ENCODE assay signal across 16 mouse cellular contexts in genomic region chr12:83947260-83947811, GRCm38 (mm10). TPM values are rescaled to one million over a fixed set of nuclear protein-coding genes. Genes with fewer than 3 reads are reported as not detected.
DNase-seq lines count a peak whose midpoint lies in the region; ATAC-seq and TF ChIP-seq lines count a peak whose summit lies in the region.
"Had no signal": no experiment of that assay in that cellular context is flagged by ENCODE, and none has a peak within 500 bp of the region (broad histone marks: within the 10 kb centered on the region; RNA-seq: fewer than 3 reads in every experiment).

No protein-coding gene starts in this region.

- peak overlapping the region; percentile 12 for H3K27ac ChIP-seq in gastrocnemius, adult 2 months
- H3K27ac ChIP-seq in left cerebral cortex, adult 2 months = peak overlapping the region; percentile 3; the same call in 1 of the 2 replicates
- 0 out of 2 replicates have a peak overlapping the region, but pooled peaks have one; percentile 28 for H3K27ac ChIP-seq in liver, embryonic 11.5 days (ENCODE audit: low read depth, low read length)
- no peak overlapping the region for H3K27ac ChIP-seq in midbrain, embryonic 10.5 days (replicated peaks)
- H3K27ac ChIP-seq: layer of hippocampus, adult 2 months had no signal

- TF ChIP-seq CTCF in gastrocnemius, adult 2 months (IDR thresholded peaks at IDR 0.05) = no peak
- no peak for TF ChIP-seq CTCF in left cerebral cortex, adult 2 months (IDR thresholded peaks at IDR 0.05)

- no peak for DNase-seq in gastrocnemius, adult 2 months
- no peak for DNase-seq in gastrocnemius, postnatal 14 days
- DNase-seq in left cerebral cortex, adult 2 months (ENCODE audit: extremely low spot score in 1 of 2, low spot score in 2 of 2) = no peak
- no peak for DNase-seq in left cerebral cortex, adult 18-20 months (ENCODE audit: low spot score in 2 of 2)
- no peak for DNase-seq in liver, embryonic 11.5 days (ENCODE audit: low spot score)
- peak; percentile 81 for DNase-seq in lung, postnatal 36 days
- DNase-seq in midbrain, embryonic 10.5 days (ENCODE audit: low spot score) = no peak
- DNase-seq in yolk sac, embryonic 10.5 days (ENCODE audit: low spot score) = no peak
- DNase-seq: adrenal gland, postnatal 14 days; cerebellum, adult 18-20 months; embryo, embryonic 11 days; right cerebral cortex, postnatal 14 days; thymus, adult 2 months had no signal

- no peaks in the 10 kb centered on the region for H3K27me3 ChIP-seq in liver, embryonic 11.5 days (replicated peaks; ENCODE audit: control insufficient read depth, insufficient read depth, low read length)
- H3K27me3 ChIP-seq in midbrain, embryonic 10.5 days (ENCODE audit: low read depth, poor library complexity, severe bottlenecking) = no peaks in the 10 kb centered on the region

- H3K4me3 ChIP-seq in gastrocnemius, adult 2 months = no peak overlapping the region
- H3K4me3 ChIP-seq in left cerebral cortex, adult 2 months = no peak overlapping the region
- H3K4me3 ChIP-seq in liver, embryonic 11.5 days (ENCODE audit: low read depth, low read length) = no peak overlapping the region
- no peak overlapping the region for H3K4me3 ChIP-seq in midbrain, embryonic 10.5 days
- H3K4me3 ChIP-seq: layer of hippocampus, adult 2 months had no signal

- ATAC-seq in liver, embryonic 11.5 days (replicated peaks; ENCODE audit: low FRiP score) = no peak

- H3K4me1 ChIP-seq in liver, embryonic 11.5 days (replicated peaks; ENCODE audit: control insufficient read depth, insufficient read depth, low read length) = peaks cover 26% of the 10 kb centered on the region
- peaks cover 25% of the 10 kb centered on the region for H3K4me1 ChIP-seq in midbrain, embryonic 10.5 days

- H3K4me2 ChIP-seq in liver, embryonic 11.5 days = peak overlapping the region; percentile 10; the same call in 1 of the 2 replicates

- intact Hi-C loops in gastrocnemius, adult 2 months (cut with DNase I) = no loop called here
- intact Hi-C loops in gastrocnemius, postnatal 14 days (cut with DNase I; ENCODE audit: low total_unique reads) = no loop called here
- intact Hi-C loops in left cerebral cortex, adult 2 months (cut with DNase I) = no loop called here

- H3K36me3 ChIP-seq in liver, embryonic 11.5 days (ENCODE audit: control insufficient read depth, insufficient read depth, low read length) = peaks cover 2% of the 10 kb centered on the region; the same call in 1 of the 2 replicates
- peaks cover 8% of the 10 kb centered on the region for H3K36me3 ChIP-seq in midbrain, embryonic 10.5 days

- no peak overlapping the region for H3K9ac ChIP-seq in liver, embryonic 11.5 days (ENCODE audit: low read depth, low read length)

- H3K9me3 ChIP-seq in liver, embryonic 11.5 days (ENCODE audit: control insufficient read depth, low read length) = no peaks in the 10 kb centered on the region
- no peaks in the 10 kb centered on the region for H3K9me3 ChIP-seq in midbrain, embryonic 10.5 days (replicated peaks)

- WGBS in liver, embryonic 11.5 days = 56% methylated on average over 8 of the region's 8 CpGs
- WGBS in midbrain, embryonic 10.5 days = 86% methylated on average over 8 of the region's 8 CpGs

RNA-seq across cellular contexts. Expression of gene Riox1, which starts 3.1 kb away (rescaled TPM):
- 1 to 10 TPM; 3.3 to 4.2 TPM for total RNA-seq in gastrocnemius, adult 2 months (2021)
- total RNA-seq in gastrocnemius, postnatal 14 days (2021) = 1 to 10 TPM; 3.3 to 3.7 TPM
- total RNA-seq in left cerebral cortex, adult 2 months (2021) = 10 to 100 TPM; 18.5 to 18.8 TPM
- 10 to 100 TPM; 18.0 to 20.1 TPM for total RNA-seq in left cerebral cortex, adult 18-20 months (2021)
- 24.7 and 25.2 TPM in 2 replicates for polyA plus RNA-seq in liver, embryonic 11.5 days (2014; fragmentation: Nextera tagmentation; extraction: Ambion mirVana)
- 13.7 and 15.5 TPM in 2 replicates for polyA plus RNA-seq in midbrain, embryonic 10.5 days (2016; fragmentation: Nextera tagmentation; extraction: Ambion mirVana)

RNA-seq across cellular contexts. Expression of gene Numb, which starts 25.6 kb away (rescaled TPM):
- total RNA-seq in gastrocnemius, adult 2 months (2021) = 10 to 100 TPM; 16.8 to 21.3 TPM
- 10 to 100 TPM; 16.4 to 16.7 TPM for total RNA-seq in gastrocnemius, postnatal 14 days (2021)
- total RNA-seq in left cerebral cortex, adult 2 months (2021) = 10 to 100 TPM; 70.0 to 81.1 TPM
- 10 to 100 TPM; 69.9 to 76.2 TPM for total RNA-seq in left cerebral cortex, adult 18-20 months (2021)
- polyA plus RNA-seq in liver, embryonic 11.5 days (2014; fragmentation: Nextera tagmentation; extraction: Ambion mirVana) = 25.2 and 26.8 TPM in 2 replicates
- polyA plus RNA-seq in midbrain, embryonic 10.5 days (2016; fragmentation: Nextera tagmentation; extraction: Ambion mirVana) = 34.3 and 37.4 TPM in 2 replicates

RNA-seq across cellular contexts. Expression of gene Heatr4, which starts 37.3 kb away (rescaled TPM):
- not detected for total RNA-seq in gastrocnemius, adult 2 months (2021)
- not detected for total RNA-seq in gastrocnemius, postnatal 14 days (2021)
- not detected for total RNA-seq in left cerebral cortex, adult 2 months (2021)
- not detected for total RNA-seq in left cerebral cortex, adult 18-20 months (2021)
- not detected in 2 replicates for polyA plus RNA-seq in liver, embryonic 11.5 days (2014; fragmentation: Nextera tagmentation; extraction: Ambion mirVana)
- polyA plus RNA-seq in midbrain, embryonic 10.5 days (2016; fragmentation: Nextera tagmentation; extraction: Ambion mirVana) = not detected in 2 replicates
- total RNA-seq: adrenal gland, postnatal 14 days; heart, adult 18-20 months; layer of hippocampus, adult 2 months; left cerebral cortex, postnatal 25 days had no signal
- polyA plus RNA-seq: thymus, adult 2 months had no signal

RNA-seq across cellular contexts. Expression of gene Acot2, which starts 40.3 kb away (rescaled TPM):
- 10 to 100 TPM; 11.7 to 22.1 TPM for total RNA-seq in gastrocnemius, adult 2 months (2021)
- 10 to 100 TPM; 12.8 to 20.2 TPM for total RNA-seq in gastrocnemius, postnatal 14 days (2021)
- 10 to 100 TPM in 1 of 2 experiments, 1 to 10 TPM in 1; 9.5 to 10.4 TPM for total RNA-seq in left cerebral cortex, adult 2 months (2021)
- 10 to 100 TPM in 1 of 2 experiments, 1 to 10 TPM in 1; 9.9 to 10.9 TPM for total RNA-seq in left cerebral cortex, adult 18-20 months (2021)
- polyA plus RNA-seq in liver, embryonic 11.5 days (2014; fragmentation: Nextera tagmentation; extraction: Ambion mirVana) = 22.5 and 22.6 TPM in 2 replicates
- polyA plus RNA-seq in midbrain, embryonic 10.5 days (2016; fragmentation: Nextera tagmentation; extraction: Ambion mirVana) = 20.1 and 21.1 TPM in 2 replicates
